Mouse (Mus musculus): ENCODE results near the gene Tas2r113.

GRCm38 (mm10) chr6:132867708-132868107 lies 25.1 kb upstream of the Tas2r113 start, which contains the start of gene Tas2r110:
- TF ChIP-seq CTCF (IDR thresholded peaks at IDR 0.05; ENCODE audit: low read depth, low read length) (no peak), EP300 (IDR thresholded peaks at IDR 0.05; ENCODE audit: insufficient read depth, low read depth, low read length) (no peak), POLR2A (IDR thresholded peaks at IDR 0.05; ENCODE audit: insufficient read depth, low read length) (no peak)

All from ES-Bruce4 (cell line).